Comparison of ENCODE assay signal across 20 mouse cellular contexts in genomic region chr1:34862877-34863276, GRCm38 (mm10).
"Had no signal": no experiment of that assay in that cellular context is flagged by ENCODE, and none has a peak within 500 bp of the region (broad histone marks: within the 10 kb centered on the region; RNA-seq: fewer than 3 reads in every experiment).

No protein-coding gene starts in this region.

- H3K27ac ChIP-seq: layer of hippocampus, adult 2 months; limb, embryonic 10.5 days; limb, embryonic 13.5 days; liver, embryonic 12.5 days; liver, embryonic 15.5 days; lung, embryonic 15.5 days; macrophage; midbrain, embryonic 12.5 days; midbrain, embryonic 15.5 days; neural tube, embryonic 13.5 days; stomach, embryonic 15.5 days had no signal

- H3K9me3 ChIP-seq: limb, embryonic 10.5 days; limb, embryonic 13.5 days; liver, embryonic 12.5 days; liver, embryonic 15.5 days; lung, embryonic 15.5 days; midbrain, embryonic 12.5 days; midbrain, embryonic 15.5 days; neural tube, embryonic 13.5 days; stomach, embryonic 15.5 days had no signal

- H3K4me1 ChIP-seq: limb, embryonic 10.5 days; midbrain, embryonic 12.5 days; midbrain, embryonic 15.5 days; neural tube, embryonic 13.5 days; stomach, embryonic 15.5 days had no signal

- H3K4me2 ChIP-seq: limb, embryonic 13.5 days; liver, embryonic 12.5 days; liver, embryonic 15.5 days; lung, embryonic 15.5 days; midbrain, embryonic 12.5 days; midbrain, embryonic 15.5 days; neural tube, embryonic 13.5 days; stomach, embryonic 15.5 days had no signal

- DNase-seq: liver; lung, adult 18-20 months; lung, postnatal 14 days; retina, postnatal 1 day; right cerebral cortex, postnatal 25 days; spleen, adult 18-20 months; thymus, postnatal 25 days had no signal

- ATAC-seq: inflammation-experienced regulatory T-cells, adult 6 months; intestine, embryonic 16.5 days; liver, embryonic 12.5 days; midbrain, embryonic 15.5 days had no signal

- H3K27me3 ChIP-seq: limb, embryonic 13.5 days; liver, embryonic 12.5 days; liver, embryonic 15.5 days; lung, embryonic 15.5 days; midbrain, embryonic 12.5 days; midbrain, embryonic 15.5 days; neural tube, embryonic 13.5 days; stomach, embryonic 15.5 days had no signal

- H3K36me3 ChIP-seq: stomach, embryonic 15.5 days had no signal

- H3K4me3 ChIP-seq: layer of hippocampus, adult 2 months; limb, embryonic 10.5 days; limb, embryonic 13.5 days; liver, embryonic 12.5 days; liver, embryonic 15.5 days; lung, embryonic 15.5 days; midbrain, embryonic 12.5 days; midbrain, embryonic 15.5 days; neural tube, embryonic 13.5 days; stomach, embryonic 15.5 days had no signal

- H3K9ac ChIP-seq: limb, embryonic 13.5 days; liver, embryonic 12.5 days; liver, embryonic 15.5 days; lung, embryonic 15.5 days; midbrain, embryonic 12.5 days; midbrain, embryonic 15.5 days; neural tube, embryonic 13.5 days; stomach, embryonic 15.5 days had no signal
